Mouse (Mus musculus): ENCODE results near the gene Fam131b. TPM values are rescaled to one million over a fixed set of nuclear protein-coding genes. Genes with fewer than 3 reads are reported as not detected.

Fam131b gene
- polyA plus RNA-seq, 1 experiment from 2014 or later = 0.60 TPM

- no peak overlapping the region for H3K4me3 ChIP-seq
- H3K4me1 ChIP-seq = no peaks in the 10 kb centered on the region
- WGBS = 71% methylated on average over 1 of the region's 1 CpGs
- H3K27ac ChIP-seq = no peak overlapping the region
- no peak for ATAC-seq (ENCODE audit: insufficient number of reproducible peaks, insufficient read depth, low FRiP score, low TSS enrichment, low read depth)
- H3K36me3 ChIP-seq = peaks cover 43% of the 10 kb centered on the region
- H3K9ac ChIP-seq = no peak overlapping the region
- no peaks in the 10 kb centered on the region for H3K9me3 ChIP-seq
- H3K4me2 ChIP-seq = no peak overlapping the region
- no peaks in the 10 kb centered on the region for H3K27me3 ChIP-seq
These were observed 38.1 kb upstream of the Fam131b start for GRCm38 (mm10) chr6:42362497-42362896.

- Histone ChIP-seq H3K9me3 (no peaks in the 10 kb centered on the region), H3K4me2 (no peak overlapping the region), H3K4me1 (no peaks in the 10 kb centered on the region), H3K4me3 (no peak overlapping the region), H3K27ac (no peak overlapping the region), H3K27me3 (no peaks in the 10 kb centered on the region), H3K9ac (no peak overlapping the region), H3K36me3 (peaks cover 48% of the 10 kb centered on the region)
- 43% methylated on average over 1 of the region's 1 CpGs for WGBS
- no peak for ATAC-seq (ENCODE audit: insufficient number of reproducible peaks, insufficient read depth, low FRiP score, low TSS enrichment, low read depth)
These were observed 37.6 kb upstream of the Fam131b start for GRCm38 (mm10) chr6:42362074-42362473.

GRCm38 (mm10) chr6:42361041-42361895, 36.8 kb upstream of the Fam131b start:
- Histone ChIP-seq H3K9ac (no peak overlapping the region), H3K4me1 (no peaks in the 10 kb centered on the region), H3K4me2 (no peak overlapping the region), H3K27ac (no peak overlapping the region), H3K9me3 (no peaks in the 10 kb centered on the region), H3K4me3 (no peak overlapping the region), H3K36me3 (peaks cover 56% of the 10 kb centered on the region), H3K27me3 (no peaks in the 10 kb centered on the region)
- ATAC-seq (ENCODE audit: insufficient number of reproducible peaks, insufficient read depth, low FRiP score, low TSS enrichment, low read depth) = no peak
- 92% methylated on average over 13 of the region's 13 CpGs for WGBS

GRCm38 (mm10) chr6:42360231-42360840, 35.9 kb upstream of the Fam131b start:
- peaks cover 65% of the 10 kb centered on the region for H3K36me3 ChIP-seq
- H3K27me3 ChIP-seq = no peaks in the 10 kb centered on the region
- ATAC-seq (ENCODE audit: insufficient number of reproducible peaks, insufficient read depth, low FRiP score, low TSS enrichment, low read depth) = no peak
- H3K9me3 ChIP-seq = no peaks in the 10 kb centered on the region
- no peak overlapping the region for H3K4me2 ChIP-seq
- H3K4me3 ChIP-seq = no peak overlapping the region
- 77% methylated on average over 6 of the region's 6 CpGs for WGBS
- H3K4me1 ChIP-seq = no peaks in the 10 kb centered on the region
- no peak overlapping the region for H3K9ac ChIP-seq
- H3K27ac ChIP-seq = no peak overlapping the region

- Histone ChIP-seq H3K4me1 (peaks cover 1% of the 10 kb centered on the region; the same call in 1 of the 2 replicates), H3K9ac (no peak overlapping the region), H3K36me3 (peaks cover 73% of the 10 kb centered on the region), H3K27me3 (no peaks in the 10 kb centered on the region), H3K4me3 (no peak overlapping the region), H3K9me3 (no peaks in the 10 kb centered on the region), H3K4me2 (no peak overlapping the region), H3K27ac (no peak overlapping the region)
- 80% methylated on average over 9 of the region's 9 CpGs for WGBS
- no peak for ATAC-seq (ENCODE audit: insufficient number of reproducible peaks, insufficient read depth, low FRiP score, low TSS enrichment, low read depth)
These were observed 35.1 kb upstream of the Fam131b start for GRCm38 (mm10) chr6:42359364-42360147.

GRCm38 (mm10) chr6:42358901-42359300, 34.5 kb upstream of the Fam131b start:
- Histone ChIP-seq H3K27me3 (no peaks in the 10 kb centered on the region), H3K36me3 (peaks cover 78% of the 10 kb centered on the region), H3K4me3 (no peak overlapping the region), H3K9me3 (no peaks in the 10 kb centered on the region), H3K27ac (no peak overlapping the region), H3K4me1 (peaks cover 8% of the 10 kb centered on the region; the same call in 1 of the 2 replicates), H3K9ac (no peak overlapping the region), H3K4me2 (no peak overlapping the region)
- 93% methylated on average over 12 of the region's 12 CpGs for WGBS
- ATAC-seq (ENCODE audit: insufficient number of reproducible peaks, insufficient read depth, low FRiP score, low TSS enrichment, low read depth) = no peak

- H3K4me1 ChIP-seq = peaks cover 18% of the 10 kb centered on the region; the same call in 1 of the 2 replicates
- no peak overlapping the region for H3K4me2 ChIP-seq
- no peak overlapping the region for H3K27ac ChIP-seq
- 82% methylated on average over 6 of the region's 6 CpGs for WGBS
- H3K36me3 ChIP-seq = peaks cover 83% of the 10 kb centered on the region
- no peak overlapping the region for H3K9ac ChIP-seq
- no peaks in the 10 kb centered on the region for H3K9me3 ChIP-seq
- no peak overlapping the region for H3K4me3 ChIP-seq
- ATAC-seq (ENCODE audit: insufficient number of reproducible peaks, insufficient read depth, low FRiP score, low TSS enrichment, low read depth) = no peak
- H3K27me3 ChIP-seq = no peaks in the 10 kb centered on the region
These were observed 33.5 kb upstream of the Fam131b start for GRCm38 (mm10) chr6:42357901-42358300.

GRCm38 (mm10) chr6:42356913-42357312, 32.5 kb upstream of the Fam131b start:
- Histone ChIP-seq H3K9me3 (no peaks in the 10 kb centered on the region), H3K36me3 (peaks cover 92% of the 10 kb centered on the region), H3K4me3 (no peak overlapping the region), H3K27me3 (no peaks in the 10 kb centered on the region), H3K9ac (no peak overlapping the region), H3K4me2 (no peak overlapping the region), H3K4me1 (peaks cover 27% of the 10 kb centered on the region; the same call in 1 of the 2 replicates), H3K27ac (no peak overlapping the region)
- ATAC-seq (ENCODE audit: insufficient number of reproducible peaks, insufficient read depth, low FRiP score, low TSS enrichment, low read depth) = no peak
- 87% methylated on average over 5 of the region's 5 CpGs for WGBS

- Histone ChIP-seq H3K4me3 (no peak overlapping the region), H3K36me3 (peaks cover 89% of the 10 kb centered on the region), H3K9ac (no peak overlapping the region), H3K27ac (no peak overlapping the region), H3K27me3 (no peaks in the 10 kb centered on the region), H3K4me1 (peaks cover 36% of the 10 kb centered on the region), H3K9me3 (no peaks in the 10 kb centered on the region), H3K4me2 (no peak overlapping the region)
- 93% methylated on average over 13 of the region's 13 CpGs for WGBS
- no peak for ATAC-seq (ENCODE audit: insufficient number of reproducible peaks, insufficient read depth, low FRiP score, low TSS enrichment, low read depth)
These were observed 31.6 kb upstream of the Fam131b start for GRCm38 (mm10) chr6:42355794-42356600.

- Histone ChIP-seq H3K9me3 (no peaks in the 10 kb centered on the region), H3K27ac (no peak overlapping the region), H3K4me2 (no peak overlapping the region), H3K9ac (no peak overlapping the region), H3K27me3 (no peaks in the 10 kb centered on the region), H3K4me1 (peaks cover 41% of the 10 kb centered on the region), H3K4me3 (no peak overlapping the region), H3K36me3 (peaks cover 83% of the 10 kb centered on the region)
- no peak for ATAC-seq (ENCODE audit: insufficient number of reproducible peaks, insufficient read depth, low FRiP score, low TSS enrichment, low read depth)
- 89% methylated on average over 6 of the region's 6 CpGs for WGBS
These were observed 30.9 kb upstream of the Fam131b start for GRCm38 (mm10) chr6:42355366-42355765.

Measured in embryonic facial prominence, embryonic 13.5 days (tissue).